Mouse (Mus musculus): ENCODE data around the gene Gm11565.
"Not testable (repeated sequence)": the region's sequence is repeated elsewhere in the genome, so short reads cannot be mapped to it uniquely, and the experiment has no call there.

Gm11565 gene

GRCm38 (mm10) chr11:99914451-99914850 lies at the start of gene Gm11565:
Gene Gm11565 (plus strand): TSS chr11:99914751.
- no peak for DNase-seq (ENCODE audit: extremely low read depth, insufficient read length, low spot score)

- DNase-seq (ENCODE audit: extremely low read depth, insufficient read length, low spot score): not testable (repeated sequence)
Observed at GRCm38 (mm10) chr11:99873089-99873488, 41.5 kb upstream of the Gm11565 start, which contains the start of gene Krtap9-1. Gene Krtap9-1 (plus strand): TSS chr11:99873389.

- not testable (repeated sequence) for DNase-seq (ENCODE audit: extremely low read depth, insufficient read length, low spot score)
Observed at GRCm38 (mm10) chr11:99878887-99879286, 35.7 kb upstream of the Gm11565 start, which contains the start of gene Gm11567. Gene Gm11567 (plus strand): TSS chr11:99879187.

- DNase-seq (ENCODE audit: extremely low read depth, insufficient read length, low spot score): no peak
Observed at GRCm38 (mm10) chr11:99907620-99908019, 6.9 kb upstream of the Gm11565 start, which contains the start of gene Krtap31-1. Gene Krtap31-1 (plus strand): TSS chr11:99907920.

- no peak for DNase-seq (ENCODE audit: extremely low read depth, insufficient read length, low spot score)
Observed at GRCm38 (mm10) chr11:99935991-99936390, 21.4 kb downstream of the Gm11565 start, which contains the start of gene Krtap31-2. Gene Krtap31-2 (plus strand): TSS chr11:99936291.

- no peak for DNase-seq (ENCODE audit: extremely low read depth, insufficient read length, low spot score)
Observed at GRCm38 (mm10) chr11:99937751-99938264, 23.3 kb downstream of the Gm11565 start.

- DNase-seq (ENCODE audit: extremely low read depth, insufficient read length, low spot score): no peak
Observed at GRCm38 (mm10) chr11:99948175-99948574, 33.6 kb downstream of the Gm11565 start, which contains the start of gene Krtap9-5. Gene Krtap9-5 (plus strand): TSS chr11:99948475.

GRCm38 (mm10) chr11:99964213-99964612 lies 49.7 kb downstream of the Gm11565 start:
- no peak for DNase-seq (ENCODE audit: extremely low read depth, insufficient read length, low spot score)

Measured in 3134 (cell line).